Mouse (Mus musculus): ENCODE measurements around the gene Csf3r. TPM values are rescaled to one million over a fixed set of nuclear protein-coding genes. Genes with fewer than 3 reads are reported as not detected.

Csf3r gene
- polyA plus RNA-seq, 1 experiment from 2014 or later, result 0.62 TPM

DNA sequence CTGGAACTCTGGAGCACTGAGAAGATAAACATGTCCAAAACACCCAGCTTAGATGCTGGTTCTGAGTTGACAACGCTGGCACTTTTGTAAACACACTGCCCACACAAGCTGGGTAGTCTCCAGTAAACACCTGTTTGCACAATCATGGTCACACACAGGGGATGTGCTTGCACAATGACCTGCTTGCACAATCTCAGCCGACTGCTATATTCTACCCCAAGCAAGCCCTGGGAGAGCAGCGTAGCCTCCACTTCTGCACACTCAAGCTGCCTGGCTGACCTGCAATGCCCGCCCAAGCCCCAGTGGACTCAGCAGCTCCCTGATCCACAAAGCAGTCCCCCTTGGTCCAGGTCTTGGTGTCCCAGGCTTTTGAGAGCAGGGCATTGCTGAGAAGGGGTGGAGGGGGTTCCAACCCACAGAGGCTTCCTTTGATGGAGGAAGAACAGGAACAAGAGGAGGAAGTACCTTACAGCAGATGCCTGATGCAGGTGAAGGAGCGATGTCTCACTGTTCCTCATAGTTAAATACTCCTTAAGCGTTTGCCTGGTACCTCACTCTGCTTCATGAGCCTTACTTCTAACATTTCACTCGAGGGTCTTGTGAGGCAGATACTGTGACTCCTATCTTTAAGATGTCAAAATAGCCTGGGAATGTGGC is 6.5 kb upstream of the Csf3r start:
- no peak overlapping the region for H3K4me3 ChIP-seq
- no peaks in the 10 kb centered on the region for H3K27me3 ChIP-seq
- no peak for ATAC-seq (ENCODE audit: insufficient number of reproducible peaks, insufficient read depth, low FRiP score, low TSS enrichment, low read depth)
- WGBS, result 82% methylated on average over 7 of the region's 7 CpGs
- no peaks in the 10 kb centered on the region for H3K9me3 ChIP-seq
- no peaks in the 10 kb centered on the region for H3K36me3 ChIP-seq
- H3K27ac ChIP-seq, result no peak overlapping the region
- no peaks in the 10 kb centered on the region for H3K4me1 ChIP-seq
- H3K4me2 ChIP-seq, result no peak overlapping the region
- no peak overlapping the region for H3K9ac ChIP-seq

DNA sequence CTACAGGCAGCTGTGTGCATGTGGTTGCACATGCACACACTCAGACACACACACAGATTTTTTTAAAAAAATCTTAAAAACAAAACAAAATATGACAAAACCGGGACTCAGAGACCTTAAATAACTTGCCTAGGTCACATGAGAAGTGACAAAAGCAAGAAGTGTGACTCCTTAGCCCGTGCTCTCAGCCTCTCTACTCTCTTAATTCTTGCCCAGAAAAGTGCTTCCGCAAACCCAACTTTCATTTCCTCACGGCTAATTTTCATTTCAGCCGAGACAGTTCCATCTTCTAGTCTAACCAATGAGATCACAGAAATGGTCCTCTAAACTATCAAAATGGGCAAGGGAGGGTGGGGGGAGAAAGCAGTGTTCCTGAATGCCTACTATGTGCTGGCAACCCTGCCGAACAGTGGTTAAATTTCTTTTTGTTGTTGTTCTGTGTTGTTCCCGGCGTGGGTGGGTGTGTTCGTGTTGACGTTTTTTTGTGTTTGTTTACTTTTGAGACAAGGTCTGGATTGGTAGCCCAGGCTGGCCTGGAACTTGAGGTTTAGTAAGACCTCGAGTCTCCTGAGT is 5.3 kb upstream of the Csf3r start:
- ATAC-seq (ENCODE audit: insufficient number of reproducible peaks, insufficient read depth, low FRiP score, low TSS enrichment, low read depth), result no peak
- H3K4me2 ChIP-seq, result no peak overlapping the region
- H3K27ac ChIP-seq, result no peak overlapping the region
- WGBS, result 78% methylated on average over 11 of the region's 11 CpGs
- no peaks in the 10 kb centered on the region for H3K4me1 ChIP-seq
- no peak overlapping the region for H3K4me3 ChIP-seq
- no peaks in the 10 kb centered on the region for H3K27me3 ChIP-seq
- no peak overlapping the region for H3K9ac ChIP-seq
- no peaks in the 10 kb centered on the region for H3K36me3 ChIP-seq
- no peaks in the 10 kb centered on the region for H3K9me3 ChIP-seq

DNA sequence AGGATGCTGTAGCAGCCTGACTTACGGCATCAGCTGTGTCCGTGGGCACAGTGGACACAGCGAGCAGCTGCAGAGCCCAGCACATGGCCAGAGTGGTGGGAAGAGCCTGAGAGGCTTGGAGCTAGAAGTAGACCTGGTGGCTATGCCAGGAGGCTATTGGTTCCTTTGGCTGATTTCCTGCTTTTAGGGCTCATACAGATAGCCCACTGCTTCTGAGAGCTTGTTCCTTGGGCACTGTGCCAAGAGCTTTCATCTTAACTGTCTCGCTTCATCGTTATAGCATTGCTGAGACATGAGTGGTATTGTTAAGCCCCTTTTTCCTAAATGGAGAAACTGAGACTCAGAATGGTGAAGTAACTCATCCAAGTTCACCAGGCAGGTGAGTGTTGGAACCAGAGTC is 1.5 kb downstream of the Csf3r start:
- H3K27me3 ChIP-seq, result no peaks in the 10 kb centered on the region
- no peak overlapping the region for H3K9ac ChIP-seq
- H3K4me3 ChIP-seq, result no peak overlapping the region
- no peaks in the 10 kb centered on the region for H3K36me3 ChIP-seq
- no peaks in the 10 kb centered on the region for H3K4me1 ChIP-seq
- no peaks in the 10 kb centered on the region for H3K9me3 ChIP-seq
- no peak overlapping the region for H3K27ac ChIP-seq
- no peak for ATAC-seq (ENCODE audit: insufficient number of reproducible peaks, insufficient read depth, low FRiP score, low TSS enrichment, low read depth)
- no peak overlapping the region for H3K4me2 ChIP-seq
- WGBS, result 84% methylated on average over 5 of the region's 5 CpGs

DNA sequence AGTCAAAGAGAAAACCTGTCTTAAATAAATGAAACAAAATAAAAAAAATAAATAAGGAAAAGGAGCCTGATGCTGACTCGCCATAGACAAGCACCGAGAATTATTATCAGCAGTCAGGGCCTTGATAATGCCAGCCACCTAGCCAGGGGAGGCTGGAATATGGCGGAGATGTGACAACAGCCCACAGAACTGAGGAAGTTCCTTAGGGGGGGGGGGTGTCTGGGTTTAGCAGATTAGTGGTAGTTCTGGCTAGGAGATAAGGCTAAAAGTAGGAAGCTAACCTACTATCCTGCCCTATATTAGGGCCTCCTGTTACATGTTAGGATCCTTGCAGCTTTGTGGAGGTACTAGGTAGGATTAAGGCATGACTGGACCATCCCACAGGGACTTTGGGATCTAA is 3.6 kb downstream of the Csf3r start:
- H3K4me3 ChIP-seq, result no peak overlapping the region
- H3K9me3 ChIP-seq, result no peaks in the 10 kb centered on the region
- no peaks in the 10 kb centered on the region for H3K27me3 ChIP-seq
- H3K36me3 ChIP-seq, result no peaks in the 10 kb centered on the region
- no peaks in the 10 kb centered on the region for H3K4me1 ChIP-seq
- ATAC-seq (ENCODE audit: insufficient number of reproducible peaks, insufficient read depth, low FRiP score, low TSS enrichment, low read depth), result no peak
- 88% methylated on average over 3 of the region's 3 CpGs for WGBS
- no peak overlapping the region for H3K9ac ChIP-seq
- H3K27ac ChIP-seq, result no peak overlapping the region
- H3K4me2 ChIP-seq, result no peak overlapping the region

DNA sequence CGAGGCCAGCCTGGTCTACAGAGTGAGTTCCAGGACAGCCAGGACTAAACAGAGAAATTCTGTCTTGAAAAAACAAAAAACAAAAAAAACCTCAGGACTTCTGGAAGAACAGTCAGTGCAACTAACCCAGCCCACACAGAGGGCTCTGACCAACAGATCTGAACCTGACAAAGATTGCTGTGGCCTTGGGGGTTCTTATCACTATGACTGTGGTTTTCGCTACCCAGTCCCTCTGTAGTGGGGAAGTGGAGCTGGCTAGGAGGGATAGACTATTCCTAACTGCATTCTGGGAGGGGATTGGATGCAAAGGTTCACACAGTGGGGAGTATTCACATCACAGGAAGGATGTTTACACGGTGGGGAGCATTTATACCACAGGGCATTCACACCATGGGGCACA is 4.7 kb downstream of the Csf3r start:
- ATAC-seq (ENCODE audit: insufficient number of reproducible peaks, insufficient read depth, low FRiP score, low TSS enrichment, low read depth), result no peak
- no peaks in the 10 kb centered on the region for H3K36me3 ChIP-seq
- H3K27me3 ChIP-seq, result no peaks in the 10 kb centered on the region
- H3K4me1 ChIP-seq, result no peaks in the 10 kb centered on the region
- WGBS, result 63% methylated on average over 3 of the region's 3 CpGs
- no peak overlapping the region for H3K9ac ChIP-seq
- no peaks in the 10 kb centered on the region for H3K9me3 ChIP-seq
- H3K27ac ChIP-seq, result no peak overlapping the region
- H3K4me3 ChIP-seq, result no peak overlapping the region
- no peak overlapping the region for H3K4me2 ChIP-seq

DNA sequence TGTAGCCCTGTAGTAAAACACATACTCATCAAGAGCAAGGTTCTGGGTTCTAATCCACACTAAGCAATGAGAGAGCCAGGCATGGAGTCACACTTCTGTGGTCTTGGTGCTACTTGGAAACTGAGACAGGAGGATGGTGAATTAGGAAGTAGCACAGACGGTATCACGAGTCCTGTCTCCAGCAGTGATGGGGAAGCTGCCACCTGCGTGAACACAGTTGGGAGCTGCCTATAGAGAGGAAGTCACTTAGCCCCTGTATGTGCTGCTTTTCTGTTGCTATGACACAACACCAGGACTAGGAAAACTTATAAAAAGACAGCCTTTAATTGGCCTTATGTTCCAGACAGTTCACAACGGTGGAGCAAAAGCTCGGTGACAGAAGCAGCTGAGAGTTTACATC is 6.4 kb downstream of the Csf3r start:
- H3K4me3 ChIP-seq, result no peak overlapping the region
- H3K27me3 ChIP-seq, result no peaks in the 10 kb centered on the region
- no peaks in the 10 kb centered on the region for H3K9me3 ChIP-seq
- no peak overlapping the region for H3K27ac ChIP-seq
- ATAC-seq (ENCODE audit: insufficient number of reproducible peaks, insufficient read depth, low FRiP score, low TSS enrichment, low read depth), result no peak
- H3K4me1 ChIP-seq, result no peaks in the 10 kb centered on the region
- no peak overlapping the region for H3K4me2 ChIP-seq
- WGBS, result 79% methylated on average over 5 of the region's 5 CpGs
- H3K9ac ChIP-seq, result no peak overlapping the region
- H3K36me3 ChIP-seq, result no peaks in the 10 kb centered on the region

DNA sequence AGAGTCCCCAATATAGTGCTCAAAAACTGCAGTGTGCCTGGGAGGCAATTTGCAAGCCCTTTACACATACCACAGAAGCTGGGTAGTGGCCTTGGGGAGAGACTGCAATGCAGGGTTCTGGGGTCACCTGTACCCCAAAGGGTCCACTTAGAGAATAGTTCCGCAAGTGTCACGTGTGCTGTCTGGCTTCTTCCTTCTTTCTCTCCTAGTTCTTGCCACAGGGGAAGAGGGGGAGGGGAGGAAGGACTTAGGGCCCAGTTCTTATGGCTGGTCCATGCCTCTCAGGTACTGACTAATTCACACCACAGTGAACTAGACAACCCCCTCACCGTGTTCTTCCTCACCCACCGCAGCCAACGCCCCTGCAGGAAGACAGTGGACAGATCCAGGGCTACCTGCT is 11.1 kb downstream of the Csf3r start:
- WGBS, result 75% methylated on average over 5 of the region's 5 CpGs
- no peaks in the 10 kb centered on the region for H3K36me3 ChIP-seq
- H3K9me3 ChIP-seq, result no peaks in the 10 kb centered on the region
- no peaks in the 10 kb centered on the region for H3K4me1 ChIP-seq
- no peak overlapping the region for H3K4me3 ChIP-seq
- no peak overlapping the region for H3K9ac ChIP-seq
- no peak overlapping the region for H3K4me2 ChIP-seq
- no peaks in the 10 kb centered on the region for H3K27me3 ChIP-seq
- ATAC-seq (ENCODE audit: insufficient number of reproducible peaks, insufficient read depth, low FRiP score, low TSS enrichment, low read depth), result no peak
- no peak overlapping the region for H3K27ac ChIP-seq

DNA sequence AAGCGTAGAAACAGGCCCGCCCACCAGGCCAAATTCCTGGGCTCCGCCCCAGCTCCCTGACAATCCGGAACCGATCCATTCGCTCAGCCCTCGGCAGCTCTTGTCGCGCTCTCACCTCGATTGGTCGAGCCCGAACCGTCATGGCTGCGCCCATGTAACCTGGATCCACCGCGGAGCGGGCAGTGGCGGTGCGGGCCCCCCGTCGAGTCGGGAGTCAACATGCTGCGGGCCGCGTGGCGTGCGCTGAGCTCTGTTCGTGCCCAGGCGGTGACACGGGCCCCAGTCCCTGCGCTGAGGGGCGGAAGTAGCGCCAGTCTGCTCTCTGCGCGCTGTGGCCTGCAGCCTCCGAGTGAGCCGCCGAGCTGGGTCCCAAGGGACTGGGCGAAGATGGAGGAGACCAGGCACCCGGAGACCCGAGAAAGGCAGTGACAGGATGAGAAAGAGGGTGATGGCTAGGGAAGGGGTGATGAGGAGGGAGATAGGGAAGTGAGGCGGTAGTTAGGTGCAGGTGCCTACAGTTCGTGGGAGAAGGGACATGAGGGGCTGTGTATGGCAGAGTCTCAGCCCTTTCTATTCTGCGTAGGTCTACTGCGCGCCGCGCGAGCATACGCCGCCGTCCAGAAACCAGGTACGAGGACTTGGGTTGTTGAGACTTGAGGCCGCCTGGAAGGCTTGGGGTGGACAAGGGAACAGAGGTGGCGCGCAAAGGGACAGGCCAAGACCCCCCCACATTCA is 22.7 kb downstream of the Csf3r start, which contains the start of gene Mrps15:
Mrps15 (plus strand) TSS at position 75 of the 735 bp plus-strand sequence.
- H3K9me3 ChIP-seq, result no peaks in the 10 kb centered on the region
- H3K4me3 ChIP-seq, result peak within 1 kb of the TSS; percentile 98
- H3K4me2 ChIP-seq, result peak within 1 kb of the TSS; percentile 89
- peak; percentile 89 for ATAC-seq (ENCODE audit: insufficient number of reproducible peaks, insufficient read depth, low FRiP score, low TSS enrichment, low read depth)
- no peaks in the 10 kb centered on the region for H3K27me3 ChIP-seq
- peak within 1 kb of the TSS; percentile 81 for H3K27ac ChIP-seq
- H3K4me1 ChIP-seq, result peaks cover 16% of the 10 kb centered on the region
- peak within 1 kb of the TSS; percentile 92 for H3K9ac ChIP-seq
- WGBS, result under 1% methylated on average over 56 of the region's 56 CpGs
- H3K36me3 ChIP-seq, result peaks cover 28% of the 10 kb centered on the region

DNA sequence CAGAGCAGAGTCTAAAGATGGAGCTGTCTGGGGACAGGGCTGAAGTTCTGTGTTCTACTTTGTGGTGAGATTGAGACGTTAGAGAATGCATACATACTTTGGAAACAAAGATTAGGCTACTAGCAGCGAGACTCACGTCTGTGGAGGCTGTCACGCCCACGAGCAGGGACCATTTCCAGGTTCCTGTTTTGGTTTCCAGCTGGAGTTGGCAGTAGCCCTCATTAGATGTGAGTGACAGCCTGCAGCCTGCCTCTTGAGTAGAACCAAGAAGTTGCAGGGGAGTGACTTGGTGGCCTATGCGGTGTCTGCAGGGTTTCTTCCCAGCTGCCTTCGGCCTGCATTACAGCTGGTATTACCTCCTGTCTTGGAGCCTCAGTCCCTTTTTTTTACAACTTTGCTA is 27.3 kb downstream of the Csf3r start:
- Histone ChIP-seq H3K36me3 (peaks cover 70% of the 10 kb centered on the region), H3K9ac (no peak overlapping the region), H3K4me2 (no peak overlapping the region), H3K9me3 (no peaks in the 10 kb centered on the region), H3K4me1 (peaks cover 16% of the 10 kb centered on the region), H3K4me3 (no peak overlapping the region), H3K27ac (no peak overlapping the region), H3K27me3 (no peaks in the 10 kb centered on the region)
- ATAC-seq (ENCODE audit: insufficient number of reproducible peaks, insufficient read depth, low FRiP score, low TSS enrichment, low read depth), result no peak
- 85% methylated on average over 7 of the region's 7 CpGs for WGBS

DNA sequence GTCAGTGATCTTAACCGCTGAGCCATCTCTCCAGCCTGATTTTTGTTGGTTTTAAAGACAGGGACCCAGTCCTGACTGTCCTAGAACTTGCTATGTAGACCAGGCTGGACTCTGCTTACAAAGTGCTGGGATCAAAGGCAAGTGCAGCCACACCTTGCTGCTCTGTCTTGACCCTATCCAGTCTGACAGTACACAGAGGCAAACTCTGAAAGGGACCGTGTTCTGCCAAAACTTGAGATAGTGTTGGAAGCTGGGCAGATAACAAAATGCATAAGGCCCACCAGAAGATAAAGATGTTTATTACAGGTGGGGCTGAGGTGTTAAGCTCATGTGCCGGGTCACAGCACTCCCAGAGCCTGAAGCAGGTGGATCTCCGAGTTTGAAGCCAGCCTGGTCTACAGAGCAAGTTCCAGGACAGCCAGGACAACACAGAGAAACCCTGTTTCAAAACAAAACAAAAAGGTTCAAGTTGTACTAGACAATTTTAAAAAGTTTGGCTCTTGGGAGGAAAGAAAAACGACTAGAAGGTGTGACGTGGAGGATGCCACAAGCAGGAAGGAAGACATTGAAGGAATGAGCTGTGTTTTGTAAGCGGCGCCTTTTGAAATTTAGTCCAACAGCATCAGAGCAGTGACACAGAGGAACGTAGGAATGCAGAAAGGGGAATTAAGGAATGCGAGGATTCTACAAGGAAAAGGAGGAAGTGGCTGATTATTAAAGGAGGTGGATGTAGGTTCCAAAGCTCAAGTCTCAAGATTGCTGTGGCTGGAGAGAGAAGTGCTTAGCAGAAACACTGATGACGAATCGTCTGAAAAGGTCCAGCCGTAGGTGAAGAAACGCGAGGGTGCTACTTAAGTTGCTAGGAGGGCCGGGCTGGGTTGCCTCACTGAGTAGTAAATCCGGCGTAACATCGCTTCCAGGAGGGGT is 33.1 kb downstream of the Csf3r start:
- peak overlapping the region; percentile 86 for H3K4me2 ChIP-seq
- no peaks in the 10 kb centered on the region for H3K9me3 ChIP-seq
- no peaks in the 10 kb centered on the region for H3K27me3 ChIP-seq
- peak overlapping the region; percentile 39; the same call in 1 of the 2 replicates for H3K27ac ChIP-seq
- peaks cover 18% of the 10 kb centered on the region for H3K4me1 ChIP-seq
- H3K4me3 ChIP-seq, result peak overlapping the region; percentile 69
- H3K9ac ChIP-seq, result peak overlapping the region; percentile 78
- no peak for ATAC-seq (ENCODE audit: insufficient number of reproducible peaks, insufficient read depth, low FRiP score, low TSS enrichment, low read depth)
- H3K36me3 ChIP-seq, result peaks cover 37% of the 10 kb centered on the region
- WGBS, result 14% methylated on average over 19 of the region's 19 CpGs

Measured in embryonic facial prominence, embryonic 13.5 days (tissue).